32 mouse cellular contexts compared by ENCODE assay signal in the genomic region with DNA sequence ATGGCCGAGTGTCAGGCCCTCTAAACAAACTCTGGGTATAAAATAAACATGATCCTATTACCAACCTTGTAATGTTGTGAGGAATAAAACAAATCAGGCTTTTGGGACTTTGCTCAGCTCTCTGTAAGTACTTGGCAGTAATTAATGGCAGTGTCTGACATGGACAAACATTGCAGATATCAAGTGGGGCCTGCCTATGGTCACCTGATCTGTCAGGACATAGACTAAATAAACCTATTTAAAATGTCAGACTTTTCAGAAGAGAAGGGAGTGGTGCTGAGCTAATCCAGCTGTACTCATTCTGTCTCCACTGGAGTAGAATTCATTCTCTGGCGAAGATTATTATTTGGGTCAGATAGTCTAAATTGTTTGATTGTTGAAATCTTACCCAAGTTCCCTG. TPM values are rescaled to one million over a fixed set of nuclear protein-coding genes. Genes with fewer than 3 reads are reported as not detected.
DNase-seq lines count a peak whose midpoint lies in the region; ATAC-seq lines count a peak whose summit lies in the region.
"Had no signal": no experiment of that assay in that cellular context is flagged by ENCODE, and none has a peak within 500 bp of the region (broad histone marks: within the 10 kb centered on the region; RNA-seq: fewer than 3 reads in every experiment).

No protein-coding gene starts in this region.

- H3K4me2 ChIP-seq in embryonic facial prominence, embryonic 14.5 days (ENCODE audit: low read depth, low read length): no peak overlapping the region
- no peak overlapping the region for H3K4me2 ChIP-seq in kidney, embryonic 15.5 days
- H3K4me2 ChIP-seq in lung, embryonic 16.5 days (ENCODE audit: low read depth, low read length): no peak overlapping the region
- H3K4me2 ChIP-seq: embryonic facial prominence, embryonic 15.5 days; hindbrain, embryonic 12.5 days; limb, embryonic 13.5 days; neural tube, embryonic 13.5 days had no signal

- peak; percentile 6 for DNase-seq in embryonic facial prominence, embryonic 14.5 days (ENCODE audit: low spot score)
- DNase-seq in embryonic facial prominence, embryonic 10.5 days (ENCODE audit: low spot score): no peak
- DNase-seq in kidney, postnatal 25 days: no peak
- DNase-seq in lung, postnatal 4 days: no peak
- DNase-seq in adrenal gland, adult 2 months: no peak
- DNase-seq: adrenal gland, postnatal 14 days; cerebellum, adult 8-10 months; cerebellum, postnatal 36 days; embryo, embryonic 11 days; gastrocnemius, adult 2 months; kidney, adult 9 months; layer of hippocampus, postnatal 36 days; retina, postnatal 1 day; right cerebral cortex, postnatal 25 days; spleen, adult 18-20 months; thymus, adult 18-20 months; thymus, postnatal 36 days had no signal

- no peaks in the 10 kb centered on the region for H3K27me3 ChIP-seq in embryonic facial prominence, embryonic 14.5 days (replicated peaks; ENCODE audit: control insufficient read depth, insufficient read depth, low read length)
- peaks cover 16% of the 10 kb centered on the region for H3K27me3 ChIP-seq in embryonic facial prominence, embryonic 10.5 days (replicated peaks; ENCODE audit: low read depth, poor library complexity, severe bottlenecking)
- H3K27me3 ChIP-seq in kidney, embryonic 15.5 days: 0 out of 2 replicates have a peak, but pooled peaks cover 2% of the 10 kb centered on the region
- no peaks in the 10 kb centered on the region for H3K27me3 ChIP-seq in lung, embryonic 16.5 days (ENCODE audit: control insufficient read depth, insufficient read depth, low read depth, low read length)
- H3K27me3 ChIP-seq: embryonic facial prominence, embryonic 15.5 days; hindbrain, embryonic 12.5 days; limb, embryonic 13.5 days; neural tube, embryonic 13.5 days had no signal

- H3K9ac ChIP-seq in embryonic facial prominence, embryonic 14.5 days (ENCODE audit: low read depth, low read length): no peak overlapping the region
- H3K9ac ChIP-seq in kidney, embryonic 15.5 days: no peak overlapping the region
- no peak overlapping the region for H3K9ac ChIP-seq in lung, embryonic 16.5 days (ENCODE audit: low read length)
- H3K9ac ChIP-seq: embryonic facial prominence, embryonic 15.5 days; hindbrain, embryonic 12.5 days; limb, embryonic 13.5 days; liver, embryonic 14.5 days; neural tube, embryonic 13.5 days had no signal

- H3K27ac ChIP-seq in embryonic facial prominence, embryonic 14.5 days (replicated peaks; ENCODE audit: low read depth, low read length): no peak overlapping the region
- H3K27ac ChIP-seq in embryonic facial prominence, embryonic 10.5 days (replicated peaks): no peak overlapping the region
- H3K27ac ChIP-seq in kidney, embryonic 15.5 days: no peak overlapping the region
- no peak overlapping the region for H3K27ac ChIP-seq in lung, embryonic 16.5 days (ENCODE audit: low read length)
- H3K27ac ChIP-seq: embryonic facial prominence, embryonic 15.5 days; gastrocnemius, adult 2 months; heart, embryonic 10.5 days; hindbrain, embryonic 12.5 days; limb, embryonic 13.5 days; liver, embryonic 14.5 days; midbrain, embryonic 10.5 days; neural tube, embryonic 13.5 days had no signal

- H3K9me3 ChIP-seq in embryonic facial prominence, embryonic 14.5 days (ENCODE audit: control insufficient read depth, low read length): no peaks in the 10 kb centered on the region
- H3K9me3 ChIP-seq in embryonic facial prominence, embryonic 10.5 days: no peaks in the 10 kb centered on the region
- no peaks in the 10 kb centered on the region for H3K9me3 ChIP-seq in kidney, embryonic 15.5 days (replicated peaks)
- H3K9me3 ChIP-seq in lung, embryonic 16.5 days (ENCODE audit: control insufficient read depth, low read length): no peaks in the 10 kb centered on the region
- H3K9me3 ChIP-seq: embryonic facial prominence, embryonic 15.5 days; heart, embryonic 10.5 days; hindbrain, embryonic 12.5 days; limb, embryonic 13.5 days; midbrain, embryonic 10.5 days; neural tube, embryonic 13.5 days had no signal

- peak; percentile 32; the same call in 1 of the 2 replicates for ATAC-seq in embryonic facial prominence, embryonic 14.5 days (ENCODE audit: low read depth)
- peak; percentile 87 for ATAC-seq in kidney, embryonic 15.5 days (replicated peaks; ENCODE audit: low FRiP score)
- peak; percentile 81 for ATAC-seq in lung, embryonic 16.5 days (ENCODE audit: low read depth)
- ATAC-seq: activated CD4-positive, CD25-positive, alpha-beta regulatory T cell, adult 4 months; forebrain, embryonic 14.5 days; midbrain, embryonic 16.5 days had no signal

- WGBS in embryonic facial prominence, embryonic 14.5 days: 59% methylated on average over 2 of the region's 2 CpGs
- 66% methylated on average over 2 of the region's 2 CpGs for WGBS in embryonic facial prominence, embryonic 10.5 days
- 27% methylated on average over 2 of the region's 2 CpGs for WGBS in kidney, embryonic 15.5 days
- 16% methylated on average over 2 of the region's 2 CpGs for WGBS in lung, embryonic 16.5 days

- H3K4me3 ChIP-seq in embryonic facial prominence, embryonic 14.5 days (ENCODE audit: low read depth, low read length): no peak overlapping the region
- H3K4me3 ChIP-seq in embryonic facial prominence, embryonic 10.5 days: no peak overlapping the region
- H3K4me3 ChIP-seq in kidney, embryonic 15.5 days (replicated peaks): no peak overlapping the region
- H3K4me3 ChIP-seq in lung, embryonic 16.5 days (ENCODE audit: low read length): no peak overlapping the region
- H3K4me3 ChIP-seq: embryonic facial prominence, embryonic 15.5 days; gastrocnemius, adult 2 months; heart, embryonic 10.5 days; hindbrain, embryonic 12.5 days; limb, embryonic 13.5 days; midbrain, embryonic 10.5 days; myocyte; neural tube, embryonic 13.5 days had no signal

- H3K4me1 ChIP-seq in embryonic facial prominence, embryonic 14.5 days (ENCODE audit: control insufficient read depth, insufficient read depth, low read length): peaks cover 7% of the 10 kb centered on the region; the same call in 1 of the 2 replicates
- peaks cover 6% of the 10 kb centered on the region for H3K4me1 ChIP-seq in embryonic facial prominence, embryonic 10.5 days
- peaks cover 13% of the 10 kb centered on the region; the same call in 1 of the 2 replicates for H3K4me1 ChIP-seq in kidney, embryonic 15.5 days
- peaks cover 3% of the 10 kb centered on the region; the same call in 1 of the 2 replicates for H3K4me1 ChIP-seq in lung, embryonic 16.5 days (replicated peaks; ENCODE audit: control insufficient read depth, insufficient read depth, low read length)
- H3K4me1 ChIP-seq: hindbrain, embryonic 12.5 days; limb, embryonic 13.5 days; neural tube, embryonic 13.5 days had no signal

- H3K36me3 ChIP-seq in embryonic facial prominence, embryonic 14.5 days (ENCODE audit: control insufficient read depth, insufficient read depth, low read length): no peaks in the 10 kb centered on the region
- H3K36me3 ChIP-seq in embryonic facial prominence, embryonic 10.5 days (replicated peaks): no peaks in the 10 kb centered on the region
- no peaks in the 10 kb centered on the region for H3K36me3 ChIP-seq in kidney, embryonic 15.5 days
- no peaks in the 10 kb centered on the region for H3K36me3 ChIP-seq in lung, embryonic 16.5 days (ENCODE audit: control insufficient read depth, insufficient read depth, low read length)
- H3K36me3 ChIP-seq: embryonic facial prominence, embryonic 15.5 days; heart, embryonic 10.5 days; hindbrain, embryonic 12.5 days; limb, embryonic 13.5 days; midbrain, embryonic 10.5 days; neural tube, embryonic 13.5 days had no signal

RNA-seq across cellular contexts. Expression of gene Cd55, which starts 4.9 kb away (rescaled TPM):
- polyA plus RNA-seq in embryonic facial prominence, embryonic 14.5 days (2014; fragmentation: Nextera tagmentation; extraction: Ambion mirVana): 23.6 and 23.8 TPM in 2 replicates
- 2.1 and 3.6 TPM in 2 replicates for polyA plus RNA-seq in embryonic facial prominence, embryonic 10.5 days (2016; fragmentation: Nextera tagmentation; extraction: Ambion mirVana)
- polyA plus RNA-seq in kidney, embryonic 15.5 days (2015; fragmentation: Nextera tagmentation; extraction: Ambion mirVana): 15.6 and 16.3 TPM in 2 replicates
- 25.9 and 26.3 TPM in 2 replicates for polyA plus RNA-seq in lung, embryonic 16.5 days (2015; fragmentation: Nextera tagmentation; extraction: Ambion mirVana)
- total RNA-seq in adrenal gland, adult 2 months (2021): 10 to 100 TPM; 13.8 to 21.7 TPM
- polyA plus RNA-seq in adrenal gland, adult 2 months (2012; rRNA removed): 8.7 and 11.8 TPM in 2 replicates

RNA-seq across cellular contexts. Expression of gene Cd55b, which starts 44.6 kb away (rescaled TPM):
- polyA plus RNA-seq in embryonic facial prominence, embryonic 14.5 days (2014; fragmentation: Nextera tagmentation; extraction: Ambion mirVana): 0.38 TPM in 1 of 2 replicates, not detected in the other
- polyA plus RNA-seq in embryonic facial prominence, embryonic 10.5 days (2016; fragmentation: Nextera tagmentation; extraction: Ambion mirVana): not detected in 2 replicates
- not detected in 2 replicates for polyA plus RNA-seq in kidney, embryonic 15.5 days (2015; fragmentation: Nextera tagmentation; extraction: Ambion mirVana)
- 0.97 and 1.8 TPM in 2 replicates for polyA plus RNA-seq in lung, embryonic 16.5 days (2015; fragmentation: Nextera tagmentation; extraction: Ambion mirVana)
- total RNA-seq in adrenal gland, adult 2 months (2021): under 1 TPM in 1 of 2 experiments, not detected in 1; 0.38 TPM
- polyA plus RNA-seq in adrenal gland, adult 2 months (2012; rRNA removed): not detected in 2 replicates
- total RNA-seq: adrenal gland, postnatal 14 days; layer of hippocampus, adult 8-10 months had no signal
- polyA plus RNA-seq: activated CD4-positive, CD25-positive, alpha-beta regulatory T cell, adult 4 months; forebrain, embryonic 14.5 days; frontal cortex, adult 2 months; heart, embryonic 10.5 days; hindbrain, embryonic 12.5 days; limb, embryonic 13.5 days; liver, embryonic 14.5 days; midbrain, embryonic 10.5 days; midbrain, embryonic 16.5 days; myocyte; neural tube, embryonic 13.5 days had no signal

Comparison
In these comparisons a context has a peak if more than half of its experiments do, and no peak if none do; other contexts are left out.
1. ATAC-seq: peak in every context shown above with its lines; median percentile 87 in kidney, embryonic 15.5 days; 81 in lung, embryonic 16.5 days; 32 in embryonic facial prominence, embryonic 14.5 days.